Mouse (Mus musculus): Measurements from ENCODE around the gene Tpr. TPM values are rescaled to one million over a fixed set of nuclear protein-coding genes. Genes with fewer than 3 reads are reported as not detected.

Gene Tpr
- polyA plus RNA-seq, 1 experiment from 2014 or later = 189 TPM

- TF ChIP-seq CTCF (IDR thresholded peaks at IDR 0.05) = no peak
- POLR2A ChIA-PET = no interaction called here
- in situ Hi-C loops (cut with MboI; ENCODE audit: low pct_unique_long_range_greater_than_20kb) = no loop called here
- ATAC-seq (no peak), DNase-seq (ENCODE audit: low read depth, low spot score) (no peak)
- CTCF ChIA-PET = no interaction called here
- H3K27me3 ChIP-seq = no peaks in the 10 kb centered on the region
Observed at GRCm38 (mm10) chr1:150496626-150497302, 104.1 kb downstream of the Tpr start.

DNA sequence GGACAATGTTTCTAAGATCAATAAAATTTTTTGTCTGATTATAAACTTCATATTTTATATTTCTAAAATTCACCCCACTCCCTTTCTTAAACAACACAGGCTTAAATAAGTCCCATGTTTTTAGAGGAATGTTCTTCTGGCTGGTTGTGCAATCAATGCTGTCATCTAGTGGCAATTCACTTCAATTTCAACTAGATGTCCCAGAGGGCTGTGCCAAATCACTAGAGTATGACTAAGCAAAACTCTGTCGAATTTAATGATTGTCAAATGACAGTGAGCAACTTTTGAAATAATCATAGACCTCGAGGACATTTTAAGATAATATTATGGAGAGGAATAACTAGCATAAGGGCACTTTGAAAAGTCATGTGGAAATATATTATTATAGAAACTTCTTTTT lies 105.1 kb downstream of the Tpr start:
- CTCF ChIA-PET = no interaction called here
- TF ChIP-seq CTCF (IDR thresholded peaks at IDR 0.05) = peak; percentile 59
- DNase-seq (ENCODE audit: low read depth, low spot score) (no peak), ATAC-seq (no peak)
- in situ Hi-C loops (cut with MboI; ENCODE audit: low pct_unique_long_range_greater_than_20kb) = no loop called here
- POLR2A ChIA-PET = no interaction called here
- H3K27me3 ChIP-seq = no peaks in the 10 kb centered on the region

DNA sequence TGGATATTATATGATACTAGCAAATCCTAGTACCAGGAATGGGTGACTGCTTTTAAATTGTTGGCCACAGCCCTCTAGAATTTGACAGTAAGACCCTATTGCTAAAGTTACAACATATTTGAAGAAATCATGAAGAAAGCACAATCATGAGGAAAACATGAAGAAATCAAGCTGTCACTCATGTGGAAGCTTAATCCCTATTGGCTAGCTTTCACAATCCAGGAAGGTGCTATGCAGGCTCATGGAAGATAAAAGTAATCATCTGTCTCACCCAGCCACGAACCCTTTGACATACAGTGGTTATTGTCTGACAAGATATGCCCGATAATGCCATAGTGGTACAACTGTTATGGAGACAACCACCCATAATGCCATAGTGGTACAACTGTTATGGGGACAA lies 105.5 kb downstream of the Tpr start:
- no peak for ATAC-seq
- no peak for DNase-seq (ENCODE audit: low read depth, low spot score)
- in situ Hi-C loops (cut with MboI; ENCODE audit: low pct_unique_long_range_greater_than_20kb) = no loop called here
- no peaks in the 10 kb centered on the region for H3K27me3 ChIP-seq
- ChIA-PET POLR2A (no interaction called here), CTCF (no interaction called here)
- TF ChIP-seq CTCF (IDR thresholded peaks at IDR 0.05) = no peak

Other genes with a start within 250 kb of the Tpr start
- not detected for gene Pdc, start 73.4 kb upstream of the Tpr start, polyA plus RNA-seq (2021)
- gene Odr4, start 242 bp downstream of the Tpr start, polyA plus RNA-seq (2021) = 54.7 TPM
- gene Prg4, start 73.3 kb downstream of the Tpr start, polyA plus RNA-seq (2021) = 0.27 TPM